8 mouse cellular contexts compared by ENCODE assay signal in the genomic region with DNA sequence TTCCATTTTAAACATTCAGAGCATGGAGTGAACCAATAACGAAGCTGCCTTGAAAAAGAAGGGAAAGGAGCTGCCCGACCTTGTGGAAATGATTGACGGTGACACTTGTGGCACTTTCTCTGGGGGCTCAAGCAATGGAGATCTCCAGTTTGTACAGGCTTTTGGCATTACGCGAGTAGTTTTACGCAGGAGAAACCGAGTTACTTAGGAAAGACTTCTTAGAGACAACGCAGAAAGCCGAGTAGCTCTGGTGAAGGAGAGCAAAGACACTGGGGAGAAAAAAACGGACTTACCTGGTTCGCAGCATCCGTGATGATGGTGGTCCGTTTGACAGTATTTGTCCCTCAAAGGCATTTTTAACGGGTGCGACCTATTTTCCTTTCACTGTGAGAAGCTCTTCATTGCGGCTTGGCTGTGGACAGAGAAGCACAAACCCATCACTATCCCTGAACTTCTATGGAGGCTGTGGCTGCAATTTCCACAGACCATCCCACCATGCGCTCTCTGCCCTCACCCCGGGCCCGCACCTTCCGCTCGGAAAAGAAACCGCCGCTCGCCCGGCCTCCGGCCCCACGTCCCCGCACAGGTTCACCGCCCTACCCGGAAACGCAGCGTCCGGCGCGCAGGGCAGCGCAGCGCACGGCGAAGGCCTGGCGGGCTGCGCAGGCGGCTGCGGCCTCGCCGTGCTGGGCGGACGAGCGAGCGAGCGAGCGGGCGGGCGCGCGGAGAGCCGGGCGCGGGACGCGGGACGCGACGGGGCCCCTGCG.
DNase-seq lines count a peak whose midpoint lies in the region; ATAC-seq and TF ChIP-seq lines count a peak whose summit lies in the region.

No protein-coding gene starts in this region.

- H3K4me2 ChIP-seq in neural tube, embryonic 15.5 days: peak overlapping the region; percentile 70

- TF ChIP-seq POLR2A in kidney, adult 2 months (IDR thresholded peaks at IDR 0.05; ENCODE audit: low read depth, low read length): no peak

- peaks cover 3% of the 10 kb centered on the region for H3K4me1 ChIP-seq in kidney, adult 2 months (ENCODE audit: control insufficient read depth, insufficient read depth, low read length)
- peaks cover 11% of the 10 kb centered on the region for H3K4me1 ChIP-seq in neural tube, embryonic 15.5 days

- H3K27me3 ChIP-seq in kidney, adult 2 months (replicated peaks; ENCODE audit: control insufficient read depth, insufficient read depth, low read length): no peaks in the 10 kb centered on the region
- 0 out of 2 replicates have a peak, but pooled peaks cover 3% of the 10 kb centered on the region for H3K27me3 ChIP-seq in neural tube, embryonic 15.5 days (replicated peaks)

- DNase-seq in 3134 (ENCODE audit: extremely low read depth, insufficient read length, low spot score): peak; percentile 59
- DNase-seq in Muller cell, postnatal 12 days (ENCODE audit: inconsistent ontology term): peak; percentile 45
- peak; percentile 57 to 61 for DNase-seq in cerebellum, postnatal 10 days
- peak; percentile 13 for DNase-seq in gastrocnemius, postnatal 25 days
- DNase-seq in kidney, adult 2 months: peak; percentile 36
- DNase-seq in lung, adult 18-20 months: peak; percentile 15 to 26
- peak; percentile 4 to 12 for DNase-seq in thymus, postnatal 10 days (ENCODE audit: low spot score in 2 of 2)

- H3K4me3 ChIP-seq in kidney, adult 2 months (ENCODE audit: insufficient read depth, low read depth, low read length): peak overlapping the region; percentile 58
- H3K4me3 ChIP-seq in neural tube, embryonic 15.5 days (replicated peaks): peak overlapping the region; percentile 97

- H3K9me3 ChIP-seq in neural tube, embryonic 15.5 days (replicated peaks): no peaks in the 10 kb centered on the region

- TF ChIP-seq CTCF in kidney, adult 2 months (conservative IDR thresholded peaks at IDR 0.05; ENCODE audit: insufficient read depth, insufficient read length, low read depth, low read length): no peak

- peak overlapping the region; percentile 76 for H3K9ac ChIP-seq in neural tube, embryonic 15.5 days (replicated peaks)

- no peak overlapping the region; the same call in 1 of the 2 replicates for H3K27ac ChIP-seq in kidney, adult 2 months (ENCODE audit: insufficient read depth, low read depth, low read length)
- peak overlapping the region; percentile 88 for H3K27ac ChIP-seq in neural tube, embryonic 15.5 days (replicated peaks)

- WGBS in kidney, adult 2 months: 6% methylated on average over 64 of the region's 64 CpGs
- WGBS in neural tube, embryonic 15.5 days: under 1% methylated on average over 58 of the region's 64 CpGs

- no peaks in the 10 kb centered on the region; the same call in 1 of the 2 replicates for H3K36me3 ChIP-seq in kidney, adult 2 months (ENCODE audit: control insufficient read depth, insufficient read depth, low read length)
- peaks cover 6% of the 10 kb centered on the region for H3K36me3 ChIP-seq in neural tube, embryonic 15.5 days

- ATAC-seq in neural tube, embryonic 15.5 days (ENCODE audit: low FRiP score): peak; percentile 36; the same call in 1 of the 2 replicates

Comparison
In these comparisons a context has a peak if more than half of its experiments do, and no peak if none do; other contexts are left out.
1. DNase-seq: peak in every context shown above with its lines; median percentile 59 in 3134; 59 in cerebellum, postnatal 10 days; 45 in Muller cell, postnatal 12 days; 36 in kidney, adult 2 months; 20 in lung, adult 18-20 months; 13 in gastrocnemius, postnatal 25 days; 8 in thymus, postnatal 10 days.